In the genomic region with DNA sequence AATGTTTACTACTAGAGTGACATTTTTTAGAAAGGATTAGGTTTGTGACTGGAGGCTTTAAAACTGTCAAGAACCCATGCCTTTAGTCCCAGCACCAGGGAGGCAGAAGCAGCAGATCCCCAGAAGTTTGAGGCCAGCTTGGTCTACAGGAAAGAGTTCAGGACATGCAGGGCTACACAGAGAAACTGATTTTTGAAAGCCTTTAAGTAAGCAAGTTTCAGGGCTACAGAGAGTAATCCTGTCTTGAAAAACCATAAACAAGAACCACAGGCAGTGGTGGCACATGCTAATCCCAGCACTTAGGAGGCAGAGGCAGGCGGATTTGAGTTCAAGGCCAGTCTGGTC, we compare ENCODE assay signal across 9 mouse cellular contexts. TPM values are rescaled to one million over a fixed set of nuclear protein-coding genes. Genes with fewer than 3 reads are reported as not detected.
DNase-seq lines count a peak whose midpoint lies in the region; ATAC-seq and TF ChIP-seq lines count a peak whose summit lies in the region.
"Had no signal": no experiment of that assay in that cellular context is flagged by ENCODE, and none has a peak within 500 bp of the region (broad histone marks: within the 10 kb centered on the region; RNA-seq: fewer than 3 reads in every experiment).

No protein-coding gene starts in this region.

- DNase-seq in lung, embryonic 14.5 days: peak; percentile 49
- no peak for DNase-seq in lung, postnatal 25 days (ENCODE audit: low spot score)
- no peak for DNase-seq in spleen, postnatal 14 days (ENCODE audit: low spot score in 2 of 2)
- DNase-seq in frontal cortex, postnatal 14 days (ENCODE audit: low spot score in 2 of 2): no peak
- DNase-seq: adrenal gland, adult 8-10 months; lung, postnatal 14 days had no signal

- 52% methylated on average over 1 of the region's 1 CpGs for WGBS in lung, embryonic 14.5 days
- WGBS in embryonic facial prominence, embryonic 13.5 days: 64% methylated on average over 1 of the region's 1 CpGs
- 75% methylated on average over 1 of the region's 1 CpGs for WGBS in hindbrain, embryonic 15.5 days
- WGBS in midbrain, embryonic 15.5 days: 55% methylated on average over 1 of the region's 1 CpGs

- no peak; the same call in none of the 2 replicates for ATAC-seq in lung, embryonic 14.5 days (ENCODE audit: insufficient read depth)
- ATAC-seq in embryonic facial prominence, embryonic 13.5 days (ENCODE audit: insufficient number of reproducible peaks, insufficient read depth, low FRiP score, low TSS enrichment, low read depth): no peak
- no peak for ATAC-seq in hindbrain, embryonic 15.5 days (ENCODE audit: low FRiP score, low read depth)
- ATAC-seq in midbrain, embryonic 15.5 days (replicated peaks): no peak

- H3K4me1 ChIP-seq in lung, embryonic 14.5 days (ENCODE audit: insufficient read depth): no peaks in the 10 kb centered on the region
- peaks cover 4% of the 10 kb centered on the region for H3K4me1 ChIP-seq in embryonic facial prominence, embryonic 13.5 days
- H3K4me1 ChIP-seq in hindbrain, embryonic 15.5 days (replicated peaks): peaks cover 18% of the 10 kb centered on the region
- peaks cover 28% of the 10 kb centered on the region for H3K4me1 ChIP-seq in midbrain, embryonic 15.5 days

- TF ChIP-seq CTCF in lung, embryonic 14.5 days (IDR thresholded peaks at IDR 0.05; ENCODE audit: low read depth): no peak

- H3K36me3 ChIP-seq in lung, embryonic 14.5 days (ENCODE audit: insufficient read depth): peaks cover 64% of the 10 kb centered on the region
- peaks cover 58% of the 10 kb centered on the region for H3K36me3 ChIP-seq in embryonic facial prominence, embryonic 13.5 days
- H3K36me3 ChIP-seq in hindbrain, embryonic 15.5 days: peaks cover 40% of the 10 kb centered on the region
- H3K36me3 ChIP-seq in midbrain, embryonic 15.5 days (replicated peaks): peaks cover 28% of the 10 kb centered on the region; the same call in 1 of the 2 replicates

- no peak overlapping the region for H3K4me2 ChIP-seq in lung, embryonic 14.5 days
- H3K4me2 ChIP-seq in embryonic facial prominence, embryonic 13.5 days: no peak overlapping the region
- H3K4me2 ChIP-seq in hindbrain, embryonic 15.5 days: no peak overlapping the region
- H3K4me2 ChIP-seq in midbrain, embryonic 15.5 days: no peak overlapping the region

- H3K27me3 ChIP-seq in lung, embryonic 14.5 days (ENCODE audit: insufficient read depth, low read length): no peaks in the 10 kb centered on the region
- no peaks in the 10 kb centered on the region for H3K27me3 ChIP-seq in embryonic facial prominence, embryonic 13.5 days
- no peaks in the 10 kb centered on the region for H3K27me3 ChIP-seq in hindbrain, embryonic 15.5 days
- H3K27me3 ChIP-seq in midbrain, embryonic 15.5 days (replicated peaks): no peaks in the 10 kb centered on the region

- no peak overlapping the region for H3K4me3 ChIP-seq in lung, embryonic 14.5 days (ENCODE audit: low read depth, low read length)
- no peak overlapping the region for H3K4me3 ChIP-seq in embryonic facial prominence, embryonic 13.5 days
- no peak overlapping the region for H3K4me3 ChIP-seq in hindbrain, embryonic 15.5 days
- H3K4me3 ChIP-seq in midbrain, embryonic 15.5 days: no peak overlapping the region

- no peaks in the 10 kb centered on the region for H3K9me3 ChIP-seq in lung, embryonic 14.5 days (ENCODE audit: low read depth, low read length)
- no peaks in the 10 kb centered on the region for H3K9me3 ChIP-seq in embryonic facial prominence, embryonic 13.5 days
- no peaks in the 10 kb centered on the region for H3K9me3 ChIP-seq in hindbrain, embryonic 15.5 days
- H3K9me3 ChIP-seq in midbrain, embryonic 15.5 days: no peaks in the 10 kb centered on the region

- no peak overlapping the region for H3K9ac ChIP-seq in lung, embryonic 14.5 days
- H3K9ac ChIP-seq in embryonic facial prominence, embryonic 13.5 days: no peak overlapping the region
- H3K9ac ChIP-seq in hindbrain, embryonic 15.5 days: no peak overlapping the region
- H3K9ac ChIP-seq in midbrain, embryonic 15.5 days: no peak overlapping the region

- peak overlapping the region; percentile 5; the same call in 1 of the 2 replicates for H3K27ac ChIP-seq in lung, embryonic 14.5 days (ENCODE audit: low read depth)
- H3K27ac ChIP-seq in embryonic facial prominence, embryonic 13.5 days: peak overlapping the region; percentile 65; the same call in 1 of the 2 replicates
- peak overlapping the region; percentile 51; the same call in 1 of the 2 replicates for H3K27ac ChIP-seq in hindbrain, embryonic 15.5 days (replicated peaks)
- H3K27ac ChIP-seq in midbrain, embryonic 15.5 days: peak overlapping the region; percentile 35

RNA-seq across cellular contexts. Expression of gene Zbtb37, which starts 5.7 kb away (rescaled TPM):
- polyA plus RNA-seq in lung, embryonic 14.5 days (2014; fragmentation: Nextera tagmentation; extraction: Ambion mirVana): 9.5 and 12.2 TPM in 2 replicates
- 8.8 and 11.7 TPM in 2 replicates for polyA plus RNA-seq in embryonic facial prominence, embryonic 13.5 days (2015; fragmentation: Nextera tagmentation; extraction: Ambion mirVana)
- polyA plus RNA-seq in hindbrain, embryonic 15.5 days (2015; fragmentation: Nextera tagmentation; extraction: Ambion mirVana): 13.9 and 14.4 TPM in 2 replicates
- 14.1 and 15.3 TPM in 2 replicates for polyA plus RNA-seq in midbrain, embryonic 15.5 days (2015; fragmentation: Nextera tagmentation; extraction: Ambion mirVana)

RNA-seq across cellular contexts. Expression of gene Dars2, which starts 30.1 kb away (rescaled TPM):
- 37.0 and 42.4 TPM in 2 replicates for polyA plus RNA-seq in lung, embryonic 14.5 days (2014; fragmentation: Nextera tagmentation; extraction: Ambion mirVana)
- 26.2 TPM in 2 replicates for polyA plus RNA-seq in embryonic facial prominence, embryonic 13.5 days (2015; fragmentation: Nextera tagmentation; extraction: Ambion mirVana)
- 24.0 and 26.1 TPM in 2 replicates for polyA plus RNA-seq in hindbrain, embryonic 15.5 days (2015; fragmentation: Nextera tagmentation; extraction: Ambion mirVana)
- 24.4 and 24.8 TPM in 2 replicates for polyA plus RNA-seq in midbrain, embryonic 15.5 days (2015; fragmentation: Nextera tagmentation; extraction: Ambion mirVana)

RNA-seq across cellular contexts. Expression of gene Cenpl, which starts 30.1 kb away (rescaled TPM):
- 35.9 and 38.0 TPM in 2 replicates for polyA plus RNA-seq in lung, embryonic 14.5 days (2014; fragmentation: Nextera tagmentation; extraction: Ambion mirVana)
- polyA plus RNA-seq in embryonic facial prominence, embryonic 13.5 days (2015; fragmentation: Nextera tagmentation; extraction: Ambion mirVana): 36.1 and 36.2 TPM in 2 replicates
- 9.8 and 12.4 TPM in 2 replicates for polyA plus RNA-seq in hindbrain, embryonic 15.5 days (2015; fragmentation: Nextera tagmentation; extraction: Ambion mirVana)
- polyA plus RNA-seq in midbrain, embryonic 15.5 days (2015; fragmentation: Nextera tagmentation; extraction: Ambion mirVana): 10.0 and 12.2 TPM in 2 replicates

Comparison
In these comparisons a context has a peak if more than half of its experiments do, and no peak if none do; other contexts are left out.
1. H3K27ac ChIP-seq: peak in every context shown above with its lines; median percentile 65 in embryonic facial prominence, embryonic 13.5 days; 51 in hindbrain, embryonic 15.5 days; 35 in midbrain, embryonic 15.5 days; 5 in lung, embryonic 14.5 days.